Mouse (Mus musculus) right cerebral cortex, postnatal 25 days (tissue): ENCODE results near the gene Gm3424.
"Not testable (repeated sequence)": the region's sequence is repeated elsewhere in the genome, so short reads cannot be mapped to it uniquely, and the experiment has no call there.

Experiments used
- DNase-seq: peaks from one replicate; pipeline ENCODE4 v3.0.0; 2022

Gm3424 gene

GRCm38 (mm10) chr14:5830229-5830628 lies at the start of gene Gm3424:
TSS of gene Gm3424 (minus strand) at chr14:5830329.
- not testable (repeated sequence) for DNase-seq

DNA sequence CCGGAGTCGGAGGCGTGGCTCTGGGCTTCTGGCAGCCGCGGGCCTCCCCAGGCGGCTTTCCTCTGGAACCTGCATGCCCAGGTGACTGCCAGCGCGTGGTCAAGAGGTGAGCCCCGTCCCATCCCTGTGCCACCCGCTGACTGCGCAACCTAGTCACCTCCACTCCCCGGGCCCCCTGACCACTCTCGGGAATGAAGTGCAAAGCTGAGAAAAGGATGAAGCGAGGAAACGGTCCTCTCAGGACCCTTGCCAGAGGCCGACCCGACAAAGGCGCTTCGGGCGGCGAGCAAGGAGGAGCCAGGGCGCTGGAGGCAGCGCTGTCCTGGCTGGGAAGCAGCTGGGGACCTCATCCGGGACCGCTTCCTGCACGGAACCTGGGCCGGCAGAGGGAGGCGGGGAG lies 49.7 kb upstream of the Gm3424 start:
- DNase-seq = not testable (repeated sequence)

DNA sequence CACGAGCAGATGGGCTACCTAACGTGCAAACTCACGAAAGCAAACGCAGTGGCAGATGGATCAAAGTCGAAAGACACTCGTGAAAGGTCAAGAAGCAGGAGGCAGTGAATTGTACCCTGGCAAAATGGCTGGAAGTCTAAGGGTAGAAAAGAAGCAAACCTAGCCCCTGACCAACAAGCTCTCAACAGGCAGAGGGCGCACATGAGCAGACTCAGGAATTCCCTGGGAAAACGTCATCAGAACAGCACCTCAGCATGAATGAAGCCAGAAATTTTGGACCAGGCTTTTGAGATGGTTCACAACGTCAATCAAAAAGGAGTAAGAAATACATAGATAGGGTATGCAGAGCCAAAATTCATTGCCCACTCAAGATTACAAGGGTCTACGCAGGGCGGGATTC lies 49.0 kb upstream of the Gm3424 start:
- peak; percentile 32 for DNase-seq

GRCm38 (mm10) chr14:5855911-5856310 lies 25.8 kb upstream of the Gm3424 start:
- not testable (repeated sequence) for DNase-seq

DNA sequence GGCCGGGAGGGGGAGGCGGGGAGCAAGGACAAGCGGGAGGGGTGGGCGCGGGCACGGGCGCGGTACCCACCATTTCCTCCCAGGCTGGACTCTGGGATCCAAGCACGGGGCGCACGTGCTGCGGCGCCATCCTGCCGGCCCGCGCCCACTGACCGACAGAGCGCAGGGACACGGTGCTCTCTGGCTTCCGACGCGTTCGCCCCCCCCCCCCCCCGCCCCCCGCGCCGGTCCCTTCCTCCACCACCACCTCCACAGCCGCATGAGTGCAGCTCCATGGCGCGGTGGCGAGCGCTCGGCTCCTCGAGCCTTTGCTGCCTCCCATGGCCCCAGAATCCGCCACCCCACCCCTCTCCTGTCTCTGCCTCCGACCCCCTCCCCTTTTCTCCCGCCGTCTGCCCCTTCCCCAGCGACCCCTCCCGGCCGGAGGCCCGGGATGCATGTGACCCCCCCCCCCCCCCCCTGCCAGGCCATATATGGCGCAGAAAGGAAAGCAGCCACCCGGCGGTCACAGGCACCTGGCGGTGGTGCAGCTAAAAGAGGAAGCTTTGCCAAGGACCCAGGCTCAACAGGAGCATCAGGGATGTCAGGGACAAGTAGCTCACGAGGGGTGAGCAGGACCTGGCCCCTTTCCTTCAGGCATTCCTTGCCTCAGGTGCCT lies 17.3 kb downstream of the Gm3424 start:
- not testable (repeated sequence) for DNase-seq

DNA sequence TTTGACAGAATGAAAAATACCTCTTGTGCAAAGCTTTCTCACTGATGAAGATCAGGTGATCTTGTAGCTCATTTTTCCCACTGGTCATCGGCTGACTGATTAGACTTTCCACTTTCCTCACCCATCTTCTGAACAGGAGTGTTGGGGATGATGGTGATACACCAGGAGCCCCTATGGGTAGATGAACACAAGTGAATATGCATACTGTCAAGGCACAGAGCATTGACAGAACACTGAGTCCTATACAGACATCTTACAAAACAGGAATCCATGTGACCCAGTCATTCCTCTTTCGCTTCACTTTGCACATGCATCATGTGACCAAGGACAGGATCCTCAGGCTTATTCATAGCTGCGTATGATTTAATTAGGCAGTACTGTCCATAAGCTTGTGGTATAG lies 22.2 kb downstream of the Gm3424 start, which contains the start of gene Gm3383:
TSS of gene Gm3383 (minus strand) at position 101 of the 400 bp plus-strand sequence.
- DNase-seq = not testable (repeated sequence)
